Mouse (Mus musculus) limb, embryonic 11.5 days (tissue): ENCODE results near the gene Ccl27a. TPM values are rescaled to one million over a fixed set of nuclear protein-coding genes. Genes with fewer than 3 reads are reported as not detected.
A peak's percentile ranks its signal among the peaks of the same experiment; 100 is the strongest.

ENCODE experiments used
- ATAC-seq: fragments of 200-750 bp; cut with Nextera tagmentation; 2 replicates; pipeline ENCODE4 v1.8.0; 2017; ENCODE audit warnings: low read depth; ENCODE audit not compliant: insufficient number of reproducible peaks, low FRiP score, low TSS enrichment
- DNase-seq: peaks from one replicate; pipeline ENCODE4 v3.0.0-alpha.2; 2015; ENCODE audit warnings: low spot score
- H3K27ac ChIP-seq: fragments of 300-500 bp; sonication (generic); replicated peaks from 2 replicates; pipeline ENCODE4 v1.5.1; 2014; ENCODE audit warnings: low read depth, mild to moderate bottlenecking, low read length
- H3K27me3 ChIP-seq: fragments of 300-500 bp; sonication (generic); 2 replicates; pipeline ENCODE4 v1.6.1; 2014; ENCODE audit warnings: mild to moderate bottlenecking, low read length, mixed read lengths; ENCODE audit not compliant: control insufficient read depth, insufficient read depth
- H3K36me3 ChIP-seq: fragments of 300-500 bp; sonication (generic); 2 replicates; pipeline ENCODE4 v1.6.1; 2014; ENCODE audit warnings: mild to moderate bottlenecking, low read length, moderate library complexity, mixed read lengths; ENCODE audit not compliant: control insufficient read depth, insufficient read depth
- H3K4me1 ChIP-seq: fragments of 300-500 bp; sonication (generic); 2 replicates; pipeline ENCODE4 v1.6.1; 2014; ENCODE audit warnings: low read length, mixed read lengths; ENCODE audit not compliant: control insufficient read depth, insufficient read depth
- H3K4me2 ChIP-seq: fragments of 300-500 bp; sonication (generic); 2 replicates; pipeline ENCODE4 v1.6.1; 2014; ENCODE audit warnings: low read depth, mild to moderate bottlenecking, moderate library complexity; ENCODE audit not compliant: severe bottlenecking
- H3K4me3 ChIP-seq: fragments of 300-500 bp; sonication (generic); 2 replicates; pipeline ENCODE4 v1.5.1; 2014; ENCODE audit warnings: low read depth, low read length
- H3K9ac ChIP-seq: fragments of 300-500 bp; sonication (generic); 2 replicates; pipeline ENCODE4 v1.6.1; 2014; ENCODE audit warnings: mild to moderate bottlenecking, low read length
- H3K9me3 ChIP-seq: fragments of 300-500 bp; sonication (generic); 2 replicates; pipeline ENCODE4 v1.6.1; 2016; ENCODE audit warnings: low read length; ENCODE audit not compliant: control insufficient read depth
- WGBS: fragments of 180-500 bp; shearing (Covaris S2); extraction: QIAGEN DNeasy Blood & Tissue Kit; methylation state at CpG from one replicate; pipeline ENCODE4 v1.1.7; 2014; 5-methylcytosine and 5-hydroxymethylcytosine counted together
- polyA plus RNA-seq: library from polyadenylated mRNA; unstranded; fragments of >200 nt; fragmentation: Nextera tagmentation; extraction: Ambion mirVana; gene quantifications from 2 replicates; pipeline ENCODE4 v1.2.1, GENCODE M21; 2014

Ccl27a gene
- polyA plus RNA-seq, 1 experiment from 2014 or later: 40.0 TPM

DNA sequence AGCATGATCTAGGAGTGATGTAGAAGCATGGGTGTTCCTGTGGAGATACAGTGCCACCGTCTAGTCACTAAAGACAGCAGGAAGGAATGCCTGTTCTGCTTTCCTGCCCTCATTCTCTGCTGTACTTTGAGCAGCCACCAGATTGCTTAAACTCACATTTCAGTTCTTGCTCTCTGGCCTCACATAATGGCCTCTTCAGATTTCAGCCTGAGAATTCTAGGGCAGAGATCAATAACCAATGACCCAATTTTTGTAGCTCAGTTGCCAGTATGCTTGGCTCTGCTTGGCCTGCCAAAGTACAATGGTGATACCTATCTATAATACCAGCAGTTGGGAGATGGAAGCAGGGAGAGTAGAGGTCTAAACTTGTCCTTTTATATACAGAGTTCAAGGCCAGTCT is 29.0 kb downstream of the Ccl27a start:
- Histone ChIP-seq H3K36me3 (no peaks in the 10 kb centered on the region), H3K4me2 (no peak overlapping the region), H3K9ac (no peak overlapping the region), H3K27me3 (no peaks in the 10 kb centered on the region), H3K27ac (no peak overlapping the region), H3K4me1 (0 out of 2 replicates have a peak, but pooled peaks cover 2% of the 10 kb centered on the region), H3K9me3 (peaks cover 5% of the 10 kb centered on the region; the same call in 1 of the 2 replicates), H3K4me3 (no peak overlapping the region)
- no peak for ATAC-seq
- WGBS: 65% methylated on average over 1 of the region's 1 CpGs
- no peak for DNase-seq

DNA sequence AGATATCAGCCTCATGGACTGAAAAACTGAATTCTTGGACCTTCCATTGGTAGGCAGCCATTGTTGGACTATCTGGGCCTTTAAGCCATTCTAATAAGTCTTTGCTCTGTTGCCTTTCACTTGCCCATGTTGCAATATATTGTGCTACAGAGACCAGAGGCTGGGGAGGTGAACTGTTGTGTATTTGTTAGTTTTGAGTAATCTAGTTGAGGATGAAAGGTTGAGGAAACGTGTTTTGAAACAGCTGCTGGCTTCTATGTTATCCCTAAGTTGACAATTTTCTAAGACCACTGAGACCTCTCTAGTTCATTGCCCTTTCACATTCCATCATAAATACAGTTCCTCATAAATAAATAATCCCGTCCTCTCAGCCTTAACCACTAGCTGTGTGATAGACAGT is 29.9 kb downstream of the Ccl27a start:
- Histone ChIP-seq H3K9me3 (peaks cover 5% of the 10 kb centered on the region; the same call in 1 of the 2 replicates), H3K9ac (no peak overlapping the region), H3K27me3 (no peaks in the 10 kb centered on the region), H3K36me3 (peaks cover under 1% of the 10 kb centered on the region; the same call in 1 of the 2 replicates), H3K27ac (no peak overlapping the region), H3K4me1 (0 out of 2 replicates have a peak, but pooled peaks cover 2% of the 10 kb centered on the region), H3K4me2 (no peak overlapping the region), H3K4me3 (no peak overlapping the region)
- WGBS: 76% methylated on average over 2 of the region's 2 CpGs
- ATAC-seq (no peak), DNase-seq (no peak)

DNA sequence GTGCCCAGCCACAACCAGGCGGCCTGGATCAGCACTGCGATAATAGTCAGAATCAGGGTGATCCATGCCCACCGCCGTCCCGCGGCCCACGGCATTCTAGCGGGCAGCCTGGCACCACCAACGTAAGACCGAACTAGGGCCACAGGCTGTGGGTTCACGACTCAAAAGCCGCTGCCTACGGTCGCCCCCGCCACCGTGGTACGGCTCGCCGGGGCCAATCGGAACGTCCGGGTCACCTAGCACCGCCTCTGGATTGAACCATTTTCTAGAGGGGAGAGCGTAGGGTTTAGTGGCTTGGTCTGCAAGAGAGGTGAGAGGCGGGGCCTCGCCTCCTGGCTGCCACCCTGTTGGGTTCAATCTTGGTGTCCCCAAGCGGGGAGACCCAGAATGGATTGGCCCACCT is 32.9 kb downstream of the Ccl27a start:
- peak; percentile 93 for ATAC-seq

DNA sequence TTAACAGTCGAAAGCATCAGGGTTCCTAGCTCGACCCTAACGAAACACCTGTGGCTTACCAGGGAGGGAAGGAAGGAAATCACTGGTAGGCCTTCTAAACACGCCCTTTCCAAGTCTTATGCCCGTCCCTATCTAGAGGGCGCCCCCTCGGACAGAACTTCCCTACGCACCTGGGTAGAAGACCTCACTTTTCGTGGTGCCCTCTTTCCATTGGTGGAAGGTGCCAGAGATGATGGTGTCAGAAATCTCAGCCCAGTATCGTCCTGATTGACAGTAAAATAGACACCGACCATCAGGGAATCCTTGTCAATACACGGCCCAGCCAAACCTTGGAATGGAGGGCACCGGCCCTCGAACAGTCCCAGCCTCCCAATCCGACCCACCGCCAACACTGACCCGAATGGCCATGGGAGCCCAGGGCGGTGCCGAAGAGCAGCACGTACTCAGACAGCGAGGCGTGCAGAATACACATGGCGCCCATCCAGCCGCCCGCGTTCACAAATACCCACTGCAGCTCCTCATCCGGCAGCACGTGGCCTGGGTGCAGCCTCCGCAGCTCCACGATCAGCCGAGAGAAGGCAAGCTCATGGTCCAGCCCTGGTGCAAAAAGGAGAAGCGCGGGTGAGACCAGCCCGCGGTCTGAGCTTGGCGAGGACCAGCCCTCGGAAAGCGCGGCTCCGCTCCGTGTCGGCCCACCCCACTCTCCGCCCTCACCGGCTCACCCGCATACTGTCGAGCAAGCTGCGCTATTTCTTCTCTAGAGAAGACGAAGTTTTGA is 33.5 kb downstream of the Ccl27a start:
- Histone ChIP-seq H3K27me3 (no peaks in the 10 kb centered on the region), H3K9ac (peak overlapping the region; percentile 75), H3K36me3 (peaks cover 4% of the 10 kb centered on the region; the same call in 1 of the 2 replicates), H3K4me1 (0 out of 2 replicates have a peak, but pooled peaks cover 2% of the 10 kb centered on the region), H3K27ac (peak overlapping the region; percentile 56; the same call in 1 of the 2 replicates), H3K9me3 (no peaks in the 10 kb centered on the region), H3K4me2 (peak overlapping the region; percentile 94), H3K4me3 (peak overlapping the region; percentile 72)
- 1% methylated on average over 48 of the region's 48 CpGs for WGBS
- ATAC-seq (peak; percentile 60), DNase-seq (no peak)

More for the DNA sequence above, 32.9 kb downstream of the Ccl27a start:
- Histone ChIP-seq H3K9me3 (no peaks in the 10 kb centered on the region), H3K9ac (peak overlapping the region; percentile 75), H3K36me3 (peaks cover 4% of the 10 kb centered on the region; the same call in 1 of the 2 replicates), H3K27ac (peak overlapping the region; percentile 56; the same call in 1 of the 2 replicates), H3K4me1 (0 out of 2 replicates have a peak, but pooled peaks cover 2% of the 10 kb centered on the region), H3K4me3 (peak overlapping the region; percentile 72), H3K27me3 (no peaks in the 10 kb centered on the region), H3K4me2 (peak overlapping the region; percentile 94)
- under 1% methylated on average over 27 of the region's 27 CpGs for WGBS
- DNase-seq: peak; percentile 93

DNA sequence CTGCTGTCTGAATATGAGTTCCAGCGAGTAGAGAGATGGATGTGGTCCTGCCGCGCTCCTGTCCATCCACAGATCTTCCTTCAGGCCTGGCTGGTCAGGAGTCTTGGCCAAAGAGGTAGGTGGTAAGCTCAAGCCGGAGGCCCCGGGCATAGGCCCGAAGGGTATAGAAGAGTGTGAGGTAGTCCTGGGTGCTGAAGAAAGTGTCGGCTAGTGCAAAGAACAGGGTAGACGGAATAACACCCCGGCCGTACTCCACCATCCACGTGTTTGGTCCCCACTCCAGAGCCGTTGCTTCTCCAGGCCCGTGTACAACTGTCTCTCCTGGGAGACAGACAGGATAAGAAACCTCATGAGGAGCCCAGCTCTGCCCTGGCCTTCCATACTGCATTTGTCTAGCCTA is 34.8 kb downstream of the Ccl27a start:
- H3K4me3 ChIP-seq: no peak overlapping the region
- ATAC-seq (no peak), DNase-seq (no peak)
- H3K4me2 ChIP-seq: no peak overlapping the region; the same call in 1 of the 2 replicates
- peaks cover 4% of the 10 kb centered on the region; the same call in 1 of the 2 replicates for H3K36me3 ChIP-seq
- H3K9me3 ChIP-seq: no peaks in the 10 kb centered on the region
- H3K27me3 ChIP-seq: no peaks in the 10 kb centered on the region
- H3K27ac ChIP-seq: no peak overlapping the region
- H3K9ac ChIP-seq: no peak overlapping the region
- 0 out of 2 replicates have a peak, but pooled peaks cover 2% of the 10 kb centered on the region for H3K4me1 ChIP-seq
- WGBS: 93% methylated on average over 13 of the region's 13 CpGs

DNA sequence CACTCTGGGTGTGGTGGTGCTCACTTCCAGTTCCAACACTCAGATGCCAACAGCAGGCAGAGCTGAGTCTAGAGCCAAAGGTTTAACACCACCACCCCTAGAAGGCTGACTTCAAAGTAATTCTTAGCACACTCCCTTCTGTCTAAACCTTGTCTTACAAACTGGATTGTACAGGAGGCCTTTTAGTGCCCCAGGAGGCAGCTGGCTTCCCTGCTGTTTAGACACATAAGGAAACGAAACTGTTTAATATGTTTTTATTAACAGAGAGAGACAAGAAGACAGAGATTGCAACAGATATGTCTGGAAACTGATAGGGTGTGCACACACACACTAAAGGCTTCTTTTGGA is 35.8 kb downstream of the Ccl27a start:
- H3K27me3 ChIP-seq: peaks cover 3% of the 10 kb centered on the region
- H3K9ac ChIP-seq: no peak overlapping the region
- no peak overlapping the region for H3K27ac ChIP-seq
- no peak overlapping the region for H3K4me3 ChIP-seq
- DNase-seq (no peak), ATAC-seq (no peak)
- H3K4me2 ChIP-seq: no peak overlapping the region
- H3K9me3 ChIP-seq: no peaks in the 10 kb centered on the region
- H3K4me1 ChIP-seq: 0 out of 2 replicates have a peak, but pooled peaks cover 2% of the 10 kb centered on the region
- WGBS: 44% methylated on average over 1 of the region's 1 CpGs
- H3K36me3 ChIP-seq: peaks cover 4% of the 10 kb centered on the region; the same call in 1 of the 2 replicates

DNA sequence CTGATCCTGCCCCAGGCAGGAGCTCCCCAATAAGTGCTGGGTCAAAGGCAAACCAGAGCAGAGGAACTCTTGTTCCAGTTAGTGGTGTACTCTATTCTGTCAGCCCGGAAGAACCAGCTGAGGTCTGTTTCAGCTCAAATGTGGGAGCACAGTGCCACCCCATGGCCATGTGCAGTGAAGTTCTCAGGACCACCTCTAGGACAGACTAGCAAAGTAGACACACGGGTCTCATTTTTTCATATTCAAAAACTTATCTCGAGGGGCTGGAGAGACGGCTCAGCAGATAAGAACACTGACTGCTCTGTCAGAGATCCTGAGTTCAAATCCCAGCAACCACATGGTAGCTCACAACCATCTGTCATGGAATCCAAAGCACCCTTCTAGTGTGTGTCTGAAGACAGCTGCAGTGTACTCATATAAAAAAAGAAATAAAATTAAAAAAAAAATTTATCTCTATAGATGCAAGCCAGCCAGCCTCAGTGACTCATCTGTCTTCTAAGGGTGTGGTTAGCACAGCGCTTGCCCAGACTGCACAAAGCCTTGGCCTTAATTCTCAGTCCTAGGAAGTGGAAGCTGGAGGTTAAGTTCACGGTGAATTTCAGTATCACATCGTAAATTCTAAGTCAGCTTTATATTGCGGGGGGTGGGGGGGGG is 36.3 kb downstream of the Ccl27a start:
- H3K27me3 ChIP-seq: peaks cover 8% of the 10 kb centered on the region
- H3K4me3 ChIP-seq: no peak overlapping the region
- 31% methylated on average over 8 of the region's 8 CpGs for WGBS
- no peak for ATAC-seq
- H3K27ac ChIP-seq: no peak overlapping the region
- no peak overlapping the region for H3K4me2 ChIP-seq
- peak; percentile 78 for DNase-seq
- H3K9ac ChIP-seq: no peak overlapping the region
- H3K9me3 ChIP-seq: no peaks in the 10 kb centered on the region
- H3K4me1 ChIP-seq: 0 out of 2 replicates have a peak, but pooled peaks cover 2% of the 10 kb centered on the region
- H3K36me3 ChIP-seq: peaks cover 4% of the 10 kb centered on the region; the same call in 1 of the 2 replicates

DNA sequence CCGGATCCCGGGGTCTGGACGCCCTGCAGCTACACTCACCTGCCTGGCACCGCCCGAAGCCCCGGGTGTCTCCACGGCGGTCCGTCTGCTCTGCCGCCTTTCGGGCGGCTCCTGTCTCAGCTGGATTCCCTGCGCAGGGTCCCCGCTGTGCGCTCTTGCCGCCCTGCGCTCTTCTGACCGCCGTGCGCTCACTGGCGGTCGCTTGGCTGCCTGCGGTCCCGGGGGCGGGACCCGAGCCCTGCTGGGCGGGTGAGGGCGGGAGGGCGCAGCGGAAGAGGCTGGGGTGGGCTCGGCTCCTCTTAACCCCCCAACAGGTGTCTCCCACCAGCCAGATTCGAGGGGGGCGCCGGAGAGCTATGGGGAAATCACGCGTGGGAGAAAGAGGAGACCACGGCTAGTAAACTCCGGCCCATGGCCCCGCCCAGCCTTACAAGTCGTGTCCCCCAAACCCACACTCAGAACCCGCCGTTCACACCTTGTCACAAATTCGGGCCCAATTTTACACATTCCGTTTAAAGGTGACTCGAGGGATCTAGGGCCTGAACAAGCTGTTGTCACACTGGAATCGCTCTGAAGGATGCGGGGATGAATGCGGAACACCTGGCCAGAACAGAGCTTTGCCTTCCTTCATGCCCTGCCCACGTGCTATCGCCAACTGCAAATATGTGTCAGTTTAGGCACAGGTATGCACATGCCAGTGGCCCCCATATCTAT is 42.8 kb downstream of the Ccl27a start, which contains the start of gene Arid3c:
Gene Arid3c (minus strand): TSS at position 91 of the 714 bp plus-strand sequence.
- H3K4me3 ChIP-seq: peak within 1 kb of the TSS; percentile 29
- no peaks in the 10 kb centered on the region for H3K9me3 ChIP-seq
- peak within 1 kb of the TSS; percentile 43 for H3K4me2 ChIP-seq
- H3K27me3 ChIP-seq: peaks cover 66% of the 10 kb centered on the region
- DNase-seq (no peak), ATAC-seq (no peak)
- no peak within 1 kb of the TSS for H3K9ac ChIP-seq
- 4% methylated on average over 39 of the region's 50 CpGs for WGBS
- H3K36me3 ChIP-seq: no peaks in the 10 kb centered on the region
- no peak within 1 kb of the TSS for H3K27ac ChIP-seq
- peaks cover 5% of the 10 kb centered on the region for H3K4me1 ChIP-seq
